1 mouse cellular context compared by ENCODE assay signal in genomic region chr17:84877864-84878224, GRCm38 (mm10).
A peak's percentile ranks its signal among the peaks of the same experiment; 100 is the strongest.
TF ChIP-seq lines count a peak whose summit lies in the region.

No protein-coding gene starts in this region.

TF ChIP-seq in CH12.LX, 34 proteins besides CTCF, POLR2A, EP300 and RAD21 (continued from another document):
- TF ChIP-seq UBTF (IDR thresholded peaks at IDR 0.05; ENCODE audit: low read depth, low read length) (no peak), ELF1 (IDR thresholded peaks at IDR 0.05; ENCODE audit: low read depth, low read length) (peak; percentile 87), ZMIZ1 (IDR thresholded peaks at IDR 0.05; ENCODE audit: low read depth, low read length) (no peak), MXI1 (IDR thresholded peaks at IDR 0.05; ENCODE audit: low read depth, low read length) (no peak)
TF ChIP-seq in CH12.LX: peak in this region for 15.
